Mouse (Mus musculus): ENCODE data around the gene Adamts3. TPM values are rescaled to one million over a fixed set of nuclear protein-coding genes. Genes with fewer than 3 reads are reported as not detected.

Gene Adamts3
- total RNA-seq, 4 experiments from 2014 or later = 0.53 to 1.5 (median 0.85) TPM

GRCm38 (mm10) chr5:89819531-89819930 is 63.6 kb downstream of the Adamts3 start:
- DNase-seq (ENCODE audit: low spot score in 2 of 2) = no peak

GRCm38 (mm10) chr5:89816610-89817009 is 66.5 kb downstream of the Adamts3 start:
- DNase-seq (ENCODE audit: low spot score in 2 of 2) = no peak

- DNase-seq (ENCODE audit: low spot score in 2 of 2) = no peak
These were observed 68.6 kb downstream of the Adamts3 start for GRCm38 (mm10) chr5:89814552-89814951.

GRCm38 (mm10) chr5:89800181-89800816 is 82.8 kb downstream of the Adamts3 start:
- peak in 1 of 2 experiments; percentile 5 for DNase-seq (ENCODE audit: low spot score in 2 of 2)

GRCm38 (mm10) chr5:89793706-89794105 is 89.4 kb downstream of the Adamts3 start:
- no peak for DNase-seq (ENCODE audit: low spot score in 2 of 2)

GRCm38 (mm10) chr5:89784635-89785034 is 98.5 kb downstream of the Adamts3 start:
- no peak for DNase-seq (ENCODE audit: low spot score in 2 of 2)

- DNase-seq (ENCODE audit: low spot score in 2 of 2) = no peak
These were observed 103.3 kb downstream of the Adamts3 start for GRCm38 (mm10) chr5:89779823-89780222.

- DNase-seq (ENCODE audit: low spot score in 2 of 2) = no peak
These were observed 104.5 kb downstream of the Adamts3 start for GRCm38 (mm10) chr5:89778610-89779009.

- DNase-seq (ENCODE audit: low spot score in 2 of 2) = no peak
These were observed 105.7 kb downstream of the Adamts3 start for GRCm38 (mm10) chr5:89777411-89777810.

- no peak for DNase-seq (ENCODE audit: low spot score in 2 of 2)
These were observed 112.3 kb downstream of the Adamts3 start for GRCm38 (mm10) chr5:89770655-89771355.

- DNase-seq (ENCODE audit: low spot score in 2 of 2) = no peak
These were observed 119.6 kb downstream of the Adamts3 start for GRCm38 (mm10) chr5:89763189-89764187.

GRCm38 (mm10) chr5:89760368-89760767 is 122.8 kb downstream of the Adamts3 start:
- no peak for DNase-seq (ENCODE audit: low spot score in 2 of 2)

- no peak for DNase-seq (ENCODE audit: low spot score in 2 of 2)
These were observed 131.3 kb downstream of the Adamts3 start for GRCm38 (mm10) chr5:89751836-89752235.

- no peak for DNase-seq (ENCODE audit: low spot score in 2 of 2)
These were observed 134.8 kb downstream of the Adamts3 start for GRCm38 (mm10) chr5:89748185-89748884.

- no peak for DNase-seq (ENCODE audit: low spot score in 2 of 2)
These were observed 135.9 kb downstream of the Adamts3 start for GRCm38 (mm10) chr5:89747149-89747659.

- DNase-seq (ENCODE audit: low spot score in 2 of 2) = no peak
These were observed 138.0 kb downstream of the Adamts3 start for GRCm38 (mm10) chr5:89745112-89745511.

GRCm38 (mm10) chr5:89734759-89735158 is 148.4 kb downstream of the Adamts3 start:
- no peak for DNase-seq (ENCODE audit: low spot score in 2 of 2)

GRCm38 (mm10) chr5:89730411-89730810 is 152.7 kb downstream of the Adamts3 start:
- no peak for DNase-seq (ENCODE audit: low spot score in 2 of 2)

- no peak for DNase-seq (ENCODE audit: low spot score in 2 of 2)
These were observed 155.0 kb downstream of the Adamts3 start for GRCm38 (mm10) chr5:89728117-89728516.

GRCm38 (mm10) chr5:89727497-89728057 is 155.6 kb downstream of the Adamts3 start:
- no peak for DNase-seq (ENCODE audit: low spot score in 2 of 2)

GRCm38 (mm10) chr5:89714552-89714951 is 168.6 kb downstream of the Adamts3 start:
- no peak for DNase-seq (ENCODE audit: low spot score in 2 of 2)

All from gastrocnemius, adult 8-10 months (tissue).